Mouse (Mus musculus) stomach, postnatal 0 days (tissue): ENCODE data around the gene Ralbp1.

Experiments
- CTCF ChIP-seq: IDR thresholded peaks from 2 replicates; pipeline ENCODE4 v1.5.1; 2016; ENCODE audit warnings: antibody characterized with exemption, low read depth, mild to moderate bottlenecking, moderate library complexity
- EP300 ChIP-seq: optimal IDR thresholded peaks from 2 replicates; pipeline ENCODE3; 2016; ENCODE audit warnings: antibody characterized with exemption

DNA sequence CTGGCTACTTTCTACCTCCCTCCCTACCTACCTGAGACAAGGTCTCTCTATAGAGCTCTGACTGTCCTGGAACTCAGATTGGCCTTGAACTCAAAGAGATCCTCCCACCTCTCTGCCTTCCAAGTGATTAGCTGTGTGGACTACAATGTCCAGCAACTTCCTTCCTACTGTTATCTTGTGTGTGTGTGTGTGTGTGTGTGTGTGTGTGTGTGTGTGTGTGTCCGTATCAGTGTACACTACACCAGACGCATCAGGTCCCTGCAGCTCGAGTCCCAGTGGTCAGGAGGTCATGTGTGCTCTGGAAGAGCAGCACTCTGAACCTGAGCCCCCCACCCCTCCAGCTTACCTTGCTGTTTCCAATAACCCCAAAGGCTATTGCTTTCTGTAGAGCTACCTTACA lies 19.4 kb downstream of the Ralbp1 start:
- no peak for TF ChIP-seq EP300
- TF ChIP-seq CTCF: no peak
